Mouse (Mus musculus): ENCODE data around the gene Kcnn1.

Kcnn1 gene

DNA sequence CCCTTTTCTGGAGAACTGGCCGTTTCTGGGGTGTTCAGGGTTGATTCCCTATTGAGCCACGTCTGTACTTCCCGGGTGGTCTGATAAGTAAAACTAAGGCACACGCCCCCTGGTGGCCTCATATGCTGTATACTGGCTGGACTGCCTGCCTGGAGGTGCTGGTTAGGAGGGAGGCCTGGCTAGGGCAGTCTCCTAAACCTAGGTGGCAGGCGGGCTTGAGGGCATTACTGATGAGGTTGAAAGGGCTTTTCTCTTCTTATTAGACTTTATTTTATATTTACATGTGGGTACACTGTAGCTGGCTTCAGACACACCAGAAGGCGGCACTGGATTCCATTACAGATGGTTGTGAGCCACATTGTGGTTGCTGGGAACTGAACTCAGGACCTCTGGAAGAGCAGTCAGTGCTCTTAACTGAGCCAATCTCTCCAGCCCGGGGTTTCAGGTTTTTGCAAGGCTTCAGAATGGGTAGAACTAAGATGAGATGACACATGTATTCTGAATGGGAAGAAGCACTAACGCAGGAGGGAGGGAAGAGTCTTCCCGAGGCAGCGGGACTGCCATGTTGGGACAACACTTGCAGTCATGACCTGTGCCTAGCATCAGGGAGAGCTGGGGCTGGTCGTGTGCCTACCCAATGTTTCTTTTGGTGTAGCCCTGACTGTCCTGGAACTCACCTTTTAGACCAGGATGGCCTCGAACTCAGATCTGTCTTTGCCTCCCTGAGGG lies 30.8 kb upstream of the Kcnn1 start:
- peak; percentile 87 for DNase-seq (ENCODE audit: extremely low spot score, low spot score)

DNA sequence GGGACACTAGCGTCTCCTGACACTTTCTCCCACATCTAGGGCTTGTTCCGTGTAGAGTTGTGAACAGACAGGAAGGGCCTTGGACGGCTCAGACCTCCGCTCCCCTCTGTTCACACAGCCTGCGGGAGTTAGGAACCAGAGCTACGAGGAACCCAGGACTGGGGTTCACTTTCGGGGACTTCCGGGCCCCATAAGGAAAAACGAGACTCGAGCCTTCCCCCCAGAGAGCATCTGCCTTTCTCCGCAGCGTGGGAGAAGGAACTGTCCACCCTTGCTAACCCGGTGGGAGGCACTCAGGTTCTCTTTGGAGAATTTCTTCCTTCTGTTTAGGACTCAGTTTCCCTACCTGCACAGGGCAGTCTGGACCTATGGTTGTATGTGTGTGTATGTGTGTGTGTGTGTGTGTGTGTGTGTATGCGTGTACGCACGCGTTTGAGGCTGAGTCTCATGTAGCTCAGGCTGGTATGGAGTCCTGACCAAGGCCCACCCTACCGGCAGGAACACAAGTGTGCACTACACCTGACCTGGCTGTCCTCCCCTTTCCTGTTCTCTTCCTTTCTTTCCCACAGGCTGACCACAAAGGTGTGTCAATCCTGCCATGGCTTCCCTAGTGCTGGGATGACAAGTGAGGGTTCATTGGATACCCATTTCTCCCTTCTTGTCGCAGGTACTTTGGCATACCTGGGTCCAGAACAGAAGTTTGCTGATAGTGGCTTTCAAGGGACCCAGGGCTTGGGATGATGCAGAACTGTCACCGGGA lies 30.0 kb upstream of the Kcnn1 start:
- peak; percentile 49 for DNase-seq (ENCODE audit: extremely low spot score, low spot score)

DNA sequence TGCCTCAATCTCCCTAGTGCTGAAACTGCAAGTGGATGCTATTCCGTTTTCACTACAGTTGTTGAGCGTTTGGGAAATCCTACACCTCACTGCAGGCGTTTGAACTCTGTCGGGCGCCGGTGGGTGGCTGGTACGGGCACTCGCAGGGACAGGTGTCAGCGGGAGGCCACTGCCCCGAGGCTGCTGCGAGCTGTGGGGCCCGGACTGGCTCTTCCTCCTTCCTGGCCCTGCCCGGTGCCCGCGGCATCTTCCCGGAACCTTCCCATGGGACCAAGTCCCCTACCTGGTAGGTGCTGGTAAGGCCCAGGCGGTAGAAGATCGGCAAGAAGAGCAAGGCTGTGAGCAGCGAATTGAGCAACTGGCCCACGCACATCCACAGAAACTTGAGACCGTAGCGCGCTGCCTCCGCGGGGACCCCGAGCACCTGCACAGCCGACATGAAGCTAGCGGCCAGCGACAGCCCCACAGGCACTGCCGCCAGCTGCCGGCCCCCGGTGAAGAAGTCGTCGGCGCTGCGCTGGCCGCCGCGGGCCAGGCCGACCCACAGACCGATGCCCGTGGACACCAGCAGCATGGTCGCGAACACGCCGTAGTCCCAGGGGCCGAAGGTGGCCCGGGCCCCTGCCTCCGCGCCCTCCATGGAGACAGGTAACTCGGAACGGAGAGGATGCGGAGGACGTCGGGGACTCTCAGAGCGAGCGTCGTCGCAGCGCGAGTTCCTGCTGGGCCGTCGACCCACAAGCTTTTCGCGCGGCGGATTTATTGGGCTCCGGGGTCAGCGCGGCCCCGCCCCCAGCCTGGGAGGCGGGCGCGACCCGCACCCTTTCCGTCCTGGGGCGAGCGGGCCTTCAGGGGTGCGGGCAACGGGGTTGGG lies 29.2 kb upstream of the Kcnn1 start, which contains the start of gene Slc5a5:
Gene Slc5a5 (minus strand): TSS at position 736 of the 874 bp plus-strand sequence.
- peak; percentile 59 for DNase-seq (ENCODE audit: extremely low spot score, low spot score)

DNA sequence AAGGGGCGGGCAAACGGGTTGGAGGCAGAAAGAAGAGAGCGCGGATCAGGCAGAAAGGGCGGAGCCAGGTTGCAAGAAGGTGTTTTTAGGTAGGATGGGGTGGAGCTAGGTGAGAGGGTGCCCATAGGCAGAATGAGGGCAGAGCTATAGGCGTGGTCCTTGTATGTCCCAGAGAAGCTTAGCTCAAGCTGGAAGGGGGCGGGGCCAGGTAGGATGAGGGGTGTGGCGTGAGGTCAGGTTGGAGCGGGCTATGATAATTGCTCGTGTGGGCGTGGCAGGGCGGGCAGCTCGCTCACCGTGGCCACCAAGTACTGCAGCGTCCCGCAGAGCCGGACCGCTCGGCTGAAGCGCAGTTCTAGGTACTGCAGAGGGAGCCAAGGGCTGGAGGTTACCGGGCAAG lies 28.3 kb upstream of the Kcnn1 start:
- no peak for DNase-seq (ENCODE audit: extremely low spot score, low spot score)

DNA sequence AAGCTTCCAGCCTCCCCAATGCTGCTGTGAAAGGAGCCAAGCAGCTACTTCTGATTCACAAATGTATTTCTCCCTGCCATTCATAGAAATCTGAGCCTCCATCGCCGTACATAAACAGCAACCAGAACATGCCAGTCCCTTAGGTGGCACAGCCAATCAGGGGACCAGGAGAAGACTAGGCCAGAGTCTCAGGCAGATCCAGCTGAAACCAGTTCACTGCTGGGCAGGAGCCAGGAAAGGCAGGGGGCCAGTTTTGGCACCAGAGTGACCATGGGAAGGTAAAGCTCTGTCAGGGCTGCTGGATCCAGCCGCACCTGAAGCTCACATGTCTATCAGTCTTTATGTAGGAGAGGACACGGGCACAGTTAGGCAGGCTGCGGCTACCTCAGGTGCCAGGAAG lies 27.6 kb upstream of the Kcnn1 start:
- no peak for DNase-seq (ENCODE audit: extremely low spot score, low spot score)

DNA sequence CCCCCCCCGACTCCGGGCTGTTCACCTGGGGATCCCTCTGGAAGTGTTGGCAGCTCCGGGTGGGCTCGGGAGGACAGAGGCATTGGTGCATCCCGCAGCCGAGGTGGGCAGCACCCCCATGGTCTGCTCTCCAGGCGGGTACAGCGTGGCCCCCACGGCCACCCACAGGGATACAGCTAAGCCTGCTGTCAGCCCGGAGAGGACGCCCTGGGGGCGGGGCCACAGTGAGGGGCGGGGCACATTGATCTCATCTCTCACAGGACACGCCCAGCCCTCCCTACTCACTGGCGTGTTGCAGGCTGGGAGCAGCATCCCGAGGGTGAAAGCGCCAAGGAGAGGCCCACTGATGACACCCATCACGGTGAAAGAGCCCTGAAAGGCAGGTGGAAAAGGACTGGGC lies 24.6 kb upstream of the Kcnn1 start:
- DNase-seq (ENCODE audit: extremely low spot score, low spot score): no peak

DNA sequence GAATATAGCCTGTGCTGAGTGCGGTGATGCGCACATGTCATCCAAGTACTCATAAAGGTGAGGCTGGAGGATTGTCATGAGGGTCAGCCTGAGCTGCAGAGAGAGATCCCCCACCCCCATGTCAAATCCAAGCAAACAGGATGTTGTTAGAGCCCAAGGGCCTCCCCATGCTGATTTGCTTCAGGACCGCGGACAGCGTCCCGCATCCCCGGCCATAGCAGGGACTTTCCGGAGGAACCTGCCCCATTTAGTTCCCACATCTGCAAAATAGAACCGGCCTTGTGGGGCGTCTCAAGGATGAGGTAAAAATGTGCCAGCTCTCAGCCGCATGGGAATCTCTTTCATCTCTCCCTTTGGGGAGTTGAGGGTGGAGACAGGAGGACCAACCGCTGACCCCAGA lies 22.6 kb upstream of the Kcnn1 start:
- no peak for DNase-seq (ENCODE audit: extremely low spot score, low spot score)

DNA sequence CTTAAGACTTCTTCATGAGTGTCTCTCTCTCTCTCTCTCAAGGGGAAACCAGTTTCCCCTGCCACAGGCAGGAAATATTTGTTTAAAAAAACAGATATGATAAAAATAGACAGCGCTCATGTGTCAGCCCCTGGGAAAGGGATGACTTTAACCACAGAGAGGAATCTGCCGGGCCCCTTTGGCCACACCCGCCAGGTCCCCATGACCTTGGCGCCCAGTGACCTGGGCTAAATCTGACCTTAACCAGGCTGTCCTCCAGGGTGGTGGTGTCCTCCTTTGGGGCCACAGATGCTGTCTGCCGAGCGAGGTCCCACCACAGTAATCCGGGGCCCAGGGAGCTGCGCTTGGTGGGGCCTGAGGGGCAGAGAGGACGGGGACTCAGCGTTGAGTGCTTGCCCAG lies 21.6 kb upstream of the Kcnn1 start:
- DNase-seq (ENCODE audit: extremely low spot score, low spot score): no peak

DNA sequence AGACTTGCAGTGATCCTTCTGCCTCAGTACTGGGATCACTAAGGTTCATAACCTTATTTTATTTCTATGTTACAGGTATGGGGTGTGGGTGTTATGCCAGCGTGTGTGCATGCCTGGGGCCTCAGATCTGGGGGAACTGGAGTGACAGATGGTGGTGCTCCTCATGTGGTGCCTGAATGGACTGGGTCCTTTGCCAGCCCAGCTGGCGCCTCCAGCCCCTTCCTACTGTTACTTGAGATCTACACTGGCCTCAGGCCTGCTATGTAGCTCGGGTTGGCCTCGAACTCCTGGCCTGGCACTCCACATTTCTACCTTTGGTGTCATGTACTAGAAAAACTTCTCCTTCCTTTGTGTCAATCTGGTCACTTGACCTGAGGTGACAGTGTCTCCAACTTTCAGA lies 21.1 kb upstream of the Kcnn1 start:
- no peak for DNase-seq (ENCODE audit: extremely low spot score, low spot score)

DNA sequence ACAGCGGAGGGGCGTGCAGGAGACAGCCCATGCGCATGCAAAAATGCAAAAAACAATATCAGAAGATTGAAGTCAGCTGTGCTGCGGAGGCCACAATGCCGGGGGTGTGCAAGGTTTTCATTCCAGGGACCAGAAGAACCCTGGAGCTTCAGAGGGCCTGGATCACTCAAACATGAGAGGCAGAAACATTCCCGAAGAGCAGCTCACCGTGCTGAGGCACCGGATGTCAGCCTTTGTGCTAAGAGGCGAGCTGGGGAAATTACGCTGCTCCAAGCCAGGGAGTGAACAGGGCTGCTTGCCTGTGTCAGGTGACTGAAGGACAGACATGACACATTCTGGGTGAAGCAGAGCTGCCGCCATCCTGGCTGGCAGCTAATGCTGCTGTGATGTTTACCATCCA lies 17.5 kb upstream of the Kcnn1 start:
- no peak for DNase-seq (ENCODE audit: extremely low spot score, low spot score)

DNA sequence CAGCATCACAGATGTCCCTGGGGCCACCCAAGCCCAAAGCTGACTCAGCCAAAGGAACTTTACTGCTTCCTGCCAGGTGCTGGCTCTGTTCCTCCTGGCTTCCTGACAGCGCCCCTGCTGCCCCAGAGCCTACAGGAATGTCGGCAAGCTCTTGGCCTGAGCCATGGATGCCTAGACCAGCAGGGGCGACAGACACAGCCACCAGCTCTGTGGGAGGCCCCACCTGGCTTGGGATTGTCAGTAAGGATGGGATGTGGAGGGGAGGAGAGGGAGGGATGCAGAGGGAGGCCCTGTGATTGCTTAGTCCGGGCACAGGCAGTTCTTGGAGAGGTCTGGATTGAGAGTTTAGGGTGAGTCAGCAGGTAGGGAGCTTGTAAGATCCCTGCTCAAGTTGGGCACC lies 17.1 kb upstream of the Kcnn1 start:
- DNase-seq (ENCODE audit: extremely low spot score, low spot score): no peak

DNA sequence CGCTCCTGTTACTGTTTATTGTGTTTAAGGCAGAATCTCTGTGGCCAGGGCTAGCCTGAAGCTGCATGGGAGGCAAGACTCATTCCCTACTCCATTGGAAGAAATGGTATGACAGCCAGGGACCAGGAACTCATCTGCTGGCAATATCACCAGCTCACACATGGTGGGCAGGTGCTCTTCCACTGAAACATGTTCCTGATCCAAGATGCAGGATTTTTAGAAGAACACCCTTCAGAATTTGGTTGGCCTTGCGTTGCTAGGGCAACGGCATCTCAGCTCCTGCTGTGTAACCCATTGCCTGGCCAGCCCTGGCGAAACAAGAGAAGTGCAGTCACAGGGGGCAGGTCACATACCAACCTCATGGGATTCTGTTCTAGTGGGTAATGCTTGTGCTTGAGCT lies 16.4 kb upstream of the Kcnn1 start:
- DNase-seq (ENCODE audit: extremely low spot score, low spot score): no peak

DNA sequence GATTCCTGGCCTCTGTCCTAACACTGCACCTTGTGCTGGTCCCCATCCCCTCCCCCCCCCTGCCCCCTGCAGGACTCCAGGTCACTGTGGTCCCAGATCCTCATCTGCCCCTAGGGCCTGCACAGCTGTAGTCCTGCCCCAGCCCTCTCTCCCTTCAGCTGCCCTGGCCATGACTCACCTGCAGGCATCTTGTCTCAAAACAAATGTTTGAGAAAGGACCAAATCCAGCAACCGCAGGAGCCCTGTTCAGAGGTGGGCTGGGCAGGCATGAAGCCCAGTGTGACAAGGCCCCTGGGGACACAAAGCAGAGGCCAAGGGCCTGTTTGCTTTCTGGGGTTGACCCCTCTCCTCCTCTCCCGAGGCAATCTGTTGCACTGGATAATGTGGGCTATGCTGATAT lies 15.1 kb upstream of the Kcnn1 start:
- DNase-seq (ENCODE audit: extremely low spot score, low spot score): no peak

DNA sequence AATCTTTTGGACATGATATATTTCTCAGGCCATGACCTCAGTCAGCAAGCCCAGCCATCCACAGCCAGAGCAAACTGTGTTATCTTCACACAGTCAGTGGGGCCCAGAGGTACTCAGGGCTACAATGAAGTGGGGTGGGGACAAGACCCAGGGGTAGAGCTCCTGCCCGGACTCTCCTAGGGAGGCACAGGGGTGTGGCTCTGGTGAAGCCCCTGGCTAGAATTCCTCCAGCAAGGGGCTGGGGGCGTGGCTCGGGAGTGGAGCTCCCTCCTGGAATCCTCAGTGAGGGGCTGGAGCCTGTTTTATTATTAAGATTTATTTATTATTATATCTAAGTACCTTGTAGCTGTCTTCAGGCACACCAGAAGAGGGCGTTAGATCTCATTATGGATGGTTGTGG lies 13.3 kb upstream of the Kcnn1 start:
- DNase-seq (ENCODE audit: extremely low spot score, low spot score): no peak

DNA sequence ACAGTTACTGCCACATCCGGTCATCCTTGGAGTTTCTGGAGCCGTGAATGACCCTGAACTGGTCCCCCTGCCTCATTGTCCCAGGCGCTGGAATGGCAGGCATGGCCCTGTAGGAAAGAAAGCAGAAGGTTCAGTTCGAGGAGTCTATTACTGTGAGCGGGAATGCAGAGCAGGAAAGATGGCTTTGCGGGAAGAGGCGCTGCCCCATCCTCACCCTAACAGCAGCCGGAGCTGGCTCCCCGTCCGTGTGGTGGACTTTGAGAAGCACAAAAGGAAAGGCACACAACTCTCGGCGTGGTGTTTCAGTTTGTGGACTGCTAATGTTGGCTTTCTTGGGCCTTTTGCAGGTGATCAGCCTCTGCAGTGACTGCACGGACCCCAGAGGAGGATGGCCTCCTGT lies 11.4 kb upstream of the Kcnn1 start:
- DNase-seq (ENCODE audit: extremely low spot score, low spot score): no peak

DNA sequence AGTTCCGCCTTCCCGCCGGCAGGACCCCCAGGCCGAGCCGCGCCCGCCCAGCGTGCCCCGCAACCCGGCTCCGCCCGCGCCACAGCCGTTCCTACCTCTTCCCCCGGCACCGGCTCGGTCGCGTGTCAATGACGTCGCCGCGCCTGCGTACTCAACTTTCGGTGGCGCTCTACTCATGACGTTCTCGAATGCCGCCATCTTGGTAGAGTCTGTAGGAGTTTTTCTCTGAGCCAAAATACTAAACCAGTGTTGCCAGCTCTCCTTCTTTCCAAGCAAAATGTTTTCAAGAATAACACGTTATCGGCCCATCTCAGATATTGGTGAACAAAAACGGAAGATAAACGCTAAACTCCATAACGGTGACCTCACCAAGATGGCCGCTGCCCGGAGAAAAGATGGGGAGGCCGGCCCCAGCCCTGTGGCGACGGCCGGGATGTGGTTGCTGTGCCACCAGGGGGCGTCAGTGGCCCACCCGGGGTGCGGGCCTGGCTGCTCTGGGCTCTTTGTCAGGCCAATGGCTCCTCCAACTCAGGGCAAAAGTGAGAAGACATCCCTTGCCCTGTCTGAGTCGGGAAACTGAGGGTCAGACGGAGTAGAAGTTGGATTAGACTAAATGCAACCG lies 10.4 kb upstream of the Kcnn1 start, which contains the start of gene Ccdc124:
Gene Ccdc124 (minus strand): TSS at position 572 of the 622 bp plus-strand sequence.
- DNase-seq (ENCODE audit: extremely low spot score, low spot score): peak; percentile 96

DNA sequence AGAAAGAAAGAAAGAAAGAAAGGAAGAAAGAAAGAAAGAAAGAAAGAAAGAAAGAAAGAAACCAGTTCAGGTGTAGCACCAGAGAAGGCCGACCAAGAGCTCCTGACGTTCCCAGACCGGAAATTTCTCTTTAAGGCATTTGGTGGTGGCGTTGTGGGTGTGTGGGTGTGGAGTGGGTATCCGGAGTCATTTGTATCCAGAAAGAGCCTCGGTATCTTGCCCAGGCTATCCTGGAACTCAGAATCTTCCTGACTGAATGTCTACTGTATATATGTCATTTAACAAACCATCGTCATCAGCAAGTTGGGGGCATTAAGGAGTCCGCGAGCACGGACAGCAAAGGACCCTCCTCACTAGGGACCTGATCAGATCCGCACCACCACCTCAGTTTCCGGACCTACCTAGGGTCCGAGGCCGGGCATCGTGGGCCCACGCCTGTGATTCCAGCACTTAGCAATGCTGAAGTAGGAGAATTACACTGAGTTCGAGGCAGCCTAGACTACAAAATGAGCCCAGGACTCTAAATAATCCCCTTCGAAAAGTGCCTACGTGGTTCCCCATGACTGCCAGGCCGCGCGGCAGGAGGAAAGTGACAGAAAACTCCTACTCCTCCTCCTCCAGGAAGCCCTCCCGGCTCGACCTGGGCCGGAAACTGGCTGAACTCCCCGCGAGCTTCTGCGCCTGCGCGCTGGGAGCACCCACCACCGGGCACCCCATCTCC lies 9.7 kb upstream of the Kcnn1 start:
- DNase-seq (ENCODE audit: extremely low spot score, low spot score): no peak

DNA sequence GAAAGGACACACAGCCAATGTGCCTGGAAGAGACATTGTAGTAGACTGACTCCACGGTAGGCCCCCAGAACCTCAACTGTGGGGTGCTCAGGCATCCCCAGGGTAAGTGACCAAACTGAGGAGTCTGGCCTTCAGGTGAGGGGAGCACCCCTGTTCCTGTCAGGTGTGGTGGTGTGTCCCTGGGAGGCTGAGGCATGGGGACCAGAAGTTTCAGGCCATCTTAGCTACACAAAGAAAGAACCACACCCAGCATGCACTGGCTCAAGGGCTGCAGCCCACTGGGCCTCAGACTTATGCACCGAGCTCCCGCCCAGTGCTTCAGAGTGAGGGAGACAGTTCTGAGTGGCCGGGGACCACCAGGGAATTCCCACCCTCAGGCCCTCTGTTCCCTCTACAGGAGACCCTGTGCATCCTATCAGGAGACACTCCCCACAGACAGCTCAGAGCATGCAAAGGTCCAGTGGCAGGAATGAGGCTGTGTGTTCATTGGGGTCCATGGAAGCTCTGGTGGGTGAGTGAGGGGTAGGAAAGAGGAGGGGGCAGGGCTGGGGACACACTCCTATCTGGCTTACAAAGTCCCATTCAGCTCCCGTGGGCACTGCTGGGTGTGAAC lies 8.2 kb upstream of the Kcnn1 start:
- no peak for DNase-seq (ENCODE audit: extremely low spot score, low spot score)

DNA sequence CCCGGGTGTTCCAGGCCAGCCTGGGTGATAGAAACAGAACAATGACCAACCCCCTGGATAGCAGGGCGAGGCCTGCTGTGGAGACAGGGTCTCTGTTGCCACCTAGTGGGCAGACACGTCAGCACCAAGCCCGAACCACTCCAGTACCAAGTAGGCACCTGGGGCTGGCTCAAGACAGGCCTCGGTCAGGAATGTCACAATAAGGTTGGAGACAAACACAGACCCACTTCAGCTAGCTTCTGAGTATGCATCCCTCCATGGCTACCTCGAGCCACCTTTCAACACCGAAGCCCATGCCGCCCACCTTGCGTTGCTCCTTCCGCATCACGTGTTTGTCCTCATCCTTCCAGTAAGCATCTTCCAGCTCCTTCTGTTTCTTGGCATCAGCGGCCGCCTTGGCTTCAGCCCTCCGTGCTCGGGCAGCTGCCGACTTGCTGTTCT lies 6.6 kb upstream of the Kcnn1 start:
- DNase-seq (ENCODE audit: extremely low spot score, low spot score): peak; percentile 73

DNA sequence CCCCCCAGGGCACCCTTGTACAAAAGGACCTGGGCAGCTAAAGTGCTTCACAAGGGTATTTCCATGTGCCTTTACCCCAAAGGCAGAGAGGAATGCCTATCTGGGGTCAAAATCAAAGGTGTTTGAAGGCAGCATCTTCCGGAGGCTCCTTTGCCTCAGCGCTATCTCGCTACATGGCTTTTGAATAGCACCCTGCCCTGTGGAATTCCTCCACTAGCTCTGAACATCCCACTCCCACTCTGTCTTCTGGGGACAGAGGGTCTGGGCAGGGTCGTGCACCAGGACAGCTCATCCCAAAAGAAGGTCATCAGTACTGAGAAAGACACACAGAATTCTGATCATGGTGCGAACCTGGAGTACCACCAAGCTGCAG lies 6.1 kb upstream of the Kcnn1 start:
- DNase-seq (ENCODE audit: extremely low spot score, low spot score): peak; percentile 47

Data from neural tube, embryonic 10.5 days (tissue).